Comparison of ENCODE assay signal across 21 mouse cellular contexts in genomic region chr7:130130226-130130625, GRCm38 (mm10).
A peak's percentile ranks its signal among the peaks of the same experiment; 100 is the strongest.
DNase-seq lines count a peak whose midpoint lies in the region; ATAC-seq and TF ChIP-seq lines count a peak whose summit lies in the region.
"Had no signal": no experiment of that assay in that cellular context is flagged by ENCODE, and none has a peak within 500 bp of the region (broad histone marks: within the 10 kb centered on the region; RNA-seq: fewer than 3 reads in every experiment).

No protein-coding gene starts in this region.

- H3K4me2 ChIP-seq in hindbrain, postnatal 0 days (ENCODE audit: low read depth, low read length): no peak overlapping the region
- H3K4me2 ChIP-seq: heart, embryonic 11.5 days; liver, embryonic 15.5 days; lung, embryonic 15.5 days; stomach, embryonic 15.5 days had no signal

- H3K9ac ChIP-seq in hindbrain, postnatal 0 days (replicated peaks; ENCODE audit: low read length): no peak overlapping the region
- H3K9ac ChIP-seq: limb, embryonic 15.5 days; liver, embryonic 15.5 days; lung, embryonic 15.5 days; neural tube, embryonic 15.5 days; stomach, embryonic 15.5 days had no signal

- no peaks in the 10 kb centered on the region for H3K36me3 ChIP-seq in hindbrain, postnatal 0 days (ENCODE audit: insufficient read depth, low read length)
- no peaks in the 10 kb centered on the region for H3K36me3 ChIP-seq in hindbrain, embryonic 10.5 days
- H3K36me3 ChIP-seq: limb, embryonic 15.5 days; liver, embryonic 15.5 days; lung, embryonic 15.5 days; neural tube, embryonic 15.5 days; stomach, embryonic 15.5 days had no signal

- no peaks in the 10 kb centered on the region for H3K9me3 ChIP-seq in hindbrain, postnatal 0 days (ENCODE audit: low read length)
- H3K9me3 ChIP-seq in hindbrain, embryonic 10.5 days: no peaks in the 10 kb centered on the region
- H3K9me3 ChIP-seq: limb, embryonic 15.5 days; liver, embryonic 15.5 days; lung, embryonic 15.5 days; stomach, embryonic 15.5 days had no signal

- DNase-seq in cerebellum, adult 11 months: peak; percentile 5
- DNase-seq in hindbrain, postnatal 0 days (ENCODE audit: low spot score): peak; percentile 30
- DNase-seq in hindbrain, embryonic 10.5 days (ENCODE audit: low spot score): no peak
- peak; percentile 12 to 28 for DNase-seq in cerebellum, adult 2 months
- DNase-seq in cerebellum, postnatal 25 days: peak; percentile 25 to 37
- no peak for DNase-seq in neural tube, embryonic 10.5 days (ENCODE audit: extremely low spot score, low spot score)
- DNase-seq in layer of hippocampus, postnatal 36 days: no peak
- DNase-seq: adrenal gland, adult 8-10 months; kidney, postnatal 25 days; lung, postnatal 4 days; right cerebral cortex, adult 18-20 months; right cerebral cortex, postnatal 4 days; thymus, postnatal 25 days had no signal

- no peak overlapping the region for H3K4me3 ChIP-seq in hindbrain, postnatal 0 days (ENCODE audit: low read length)
- H3K4me3 ChIP-seq in hindbrain, embryonic 10.5 days: no peak overlapping the region
- no peak overlapping the region for H3K4me3 ChIP-seq in cerebellum, adult 2 months (replicated peaks; ENCODE audit: insufficient read depth, low read depth, low read length)
- H3K4me3 ChIP-seq: limb, embryonic 15.5 days; liver, embryonic 15.5 days; lung, embryonic 15.5 days; neural tube, embryonic 15.5 days; stomach, embryonic 15.5 days had no signal

- no peak for TF ChIP-seq POLR2A in cerebellum, adult 2 months (IDR thresholded peaks at IDR 0.05; ENCODE audit: borderline replicate concordance, insufficient read depth, low read length)

- ATAC-seq in cerebellum, adult (ENCODE audit: insufficient number of reproducible peaks, low FRiP score, low TSS enrichment): no peak
- no peak for ATAC-seq in hindbrain, postnatal 0 days
- ATAC-seq: activated CD4-positive, CD25-positive, alpha-beta regulatory T cell, adult 4 months had no signal

- no peak for TF ChIP-seq CTCF in hindbrain, postnatal 0 days (IDR thresholded peaks at IDR 0.05; ENCODE audit: low read depth)
- no peak for TF ChIP-seq CTCF in cerebellum, adult 2 months (IDR thresholded peaks at IDR 0.05; ENCODE audit: borderline replicate concordance, insufficient read depth, low read depth, low read length)

- 0 out of 2 replicates have a peak, but pooled peaks cover 6% of the 10 kb centered on the region for H3K4me1 ChIP-seq in hindbrain, postnatal 0 days (ENCODE audit: insufficient read depth, low read length)
- H3K4me1 ChIP-seq in hindbrain, embryonic 10.5 days (replicated peaks): peaks cover 12% of the 10 kb centered on the region
- H3K4me1 ChIP-seq in cerebellum, adult 2 months (ENCODE audit: control insufficient read depth, insufficient read depth, low read length): no peaks in the 10 kb centered on the region; the same call in 1 of the 2 replicates
- H3K4me1 ChIP-seq: liver, embryonic 15.5 days had no signal

- no peaks in the 10 kb centered on the region for H3K27me3 ChIP-seq in hindbrain, postnatal 0 days (ENCODE audit: insufficient read depth, low read length)
- H3K27me3 ChIP-seq in hindbrain, embryonic 10.5 days (ENCODE audit: insufficient read depth, poor library complexity, severe bottlenecking): 0 out of 2 replicates have a peak, but pooled peaks cover 3% of the 10 kb centered on the region
- peaks cover 2% of the 10 kb centered on the region; the same call in 1 of the 2 replicates for H3K27me3 ChIP-seq in cerebellum, adult 2 months (ENCODE audit: control insufficient read depth, insufficient read depth, low read length)
- H3K27me3 ChIP-seq: limb, embryonic 15.5 days; liver, embryonic 15.5 days; lung, embryonic 15.5 days; neural tube, embryonic 15.5 days; stomach, embryonic 15.5 days had no signal

- no peak overlapping the region for H3K27ac ChIP-seq in hindbrain, postnatal 0 days
- H3K27ac ChIP-seq in hindbrain, embryonic 10.5 days: no peak overlapping the region
- H3K27ac ChIP-seq in cerebellum, adult 2 months (ENCODE audit: insufficient read depth, low read length): no peak overlapping the region
- H3K27ac ChIP-seq: liver, embryonic 15.5 days; lung, embryonic 15.5 days; neural tube, embryonic 15.5 days; stomach, embryonic 15.5 days had no signal

- WGBS in hindbrain, postnatal 0 days: 65% methylated on average over 5 of the region's 5 CpGs
- WGBS in hindbrain, embryonic 10.5 days: 88% methylated on average over 5 of the region's 5 CpGs
- 24% methylated on average over 5 of the region's 5 CpGs for WGBS in cerebellum, adult 2 months

Comparison
In these comparisons a context has a peak if more than half of its experiments do, and no peak if none do; other contexts are left out.
1. DNase-seq: peak in cerebellum, adult 11 months (single experiment), hindbrain, postnatal 0 days (single experiment), cerebellum, adult 2 months (2 of 2) and cerebellum, postnatal 25 days (2 of 2); none in hindbrain, embryonic 10.5 days (single experiment), neural tube, embryonic 10.5 days (single experiment) and layer of hippocampus, postnatal 36 days (0 of 2).